Mouse (Mus musculus): ENCODE data around the gene Tspan11. TPM values are rescaled to one million over a fixed set of nuclear protein-coding genes. Genes with fewer than 3 reads are reported as not detected.

The Tspan11 gene
- polyA plus RNA-seq (2015; fragmentation: Nextera tagmentation; extraction: Ambion mirVana), result 2.6 and 3.2 TPM in 2 replicates

- peaks cover 4% of the 10 kb centered on the region for H3K27me3 ChIP-seq (ENCODE audit: control insufficient read depth, insufficient read depth, low read length)
- no peak within 1 kb of the TSS for H3K27ac ChIP-seq (ENCODE audit: low read length)
- no peaks in the 10 kb centered on the region for H3K36me3 ChIP-seq (ENCODE audit: control insufficient read depth, insufficient read depth)
- peak; percentile 49; the same call in 1 of the 2 replicates for ATAC-seq (replicated peaks; ENCODE audit: extremely low read depth, insufficient read depth, low FRiP score)
- 4% methylated on average over 36 of the region's 36 CpGs for WGBS
- H3K4me1 ChIP-seq (ENCODE audit: control insufficient read depth, insufficient read depth, low read length), result peaks cover 7% of the 10 kb centered on the region
- peak within 1 kb of the TSS; percentile 69 for H3K9ac ChIP-seq (ENCODE audit: low read length)
- H3K9me3 ChIP-seq (replicated peaks; ENCODE audit: control insufficient read depth, low read length), result no peaks in the 10 kb centered on the region
- H3K4me3 ChIP-seq (ENCODE audit: low read length), result peak within 1 kb of the TSS; percentile 53
- H3K4me2 ChIP-seq (ENCODE audit: low read depth, low read length), result peak within 1 kb of the TSS; percentile 75
Observed at GRCm38 (mm10) chr6:127887511-127888421, at the start of gene Tspan11. Tspan11 (plus strand) TSS chr6:127887589.

GRCm38 (mm10) chr6:127837910-127838309, 49.5 kb upstream of the Tspan11 start:
- H3K9ac ChIP-seq (ENCODE audit: low read length), result no peak overlapping the region
- no peak overlapping the region for H3K4me3 ChIP-seq (ENCODE audit: low read length)
- no peaks in the 10 kb centered on the region for H3K4me1 ChIP-seq (ENCODE audit: control insufficient read depth, insufficient read depth, low read length)
- no peaks in the 10 kb centered on the region for H3K27me3 ChIP-seq (ENCODE audit: control insufficient read depth, insufficient read depth, low read length)
- no peak for ATAC-seq (replicated peaks; ENCODE audit: extremely low read depth, insufficient read depth, low FRiP score)
- WGBS, result 90% methylated on average over 4 of the region's 4 CpGs
- H3K27ac ChIP-seq (ENCODE audit: low read length), result no peak overlapping the region
- H3K4me2 ChIP-seq (ENCODE audit: low read depth, low read length), result no peak overlapping the region
- no peaks in the 10 kb centered on the region for H3K36me3 ChIP-seq (ENCODE audit: control insufficient read depth, insufficient read depth)
- no peaks in the 10 kb centered on the region for H3K9me3 ChIP-seq (replicated peaks; ENCODE audit: control insufficient read depth, low read length)

- Histone ChIP-seq H3K4me1 (ENCODE audit: control insufficient read depth, insufficient read depth, low read length) (no peaks in the 10 kb centered on the region), H3K27ac (ENCODE audit: low read length) (no peak overlapping the region), H3K27me3 (ENCODE audit: control insufficient read depth, insufficient read depth, low read length) (no peaks in the 10 kb centered on the region), H3K36me3 (ENCODE audit: control insufficient read depth, insufficient read depth) (no peaks in the 10 kb centered on the region), H3K4me3 (ENCODE audit: low read length) (no peak overlapping the region), H3K4me2 (ENCODE audit: low read depth, low read length) (no peak overlapping the region), H3K9me3 (replicated peaks; ENCODE audit: control insufficient read depth, low read length) (no peaks in the 10 kb centered on the region), H3K9ac (ENCODE audit: low read length) (no peak overlapping the region)
- no peak for ATAC-seq (replicated peaks; ENCODE audit: extremely low read depth, insufficient read depth, low FRiP score)
- 91% methylated on average over 2 of the region's 2 CpGs for WGBS
Observed at GRCm38 (mm10) chr6:127839538-127839937, 47.9 kb upstream of the Tspan11 start.

- Histone ChIP-seq H3K27ac (ENCODE audit: low read length) (no peak overlapping the region), H3K36me3 (ENCODE audit: control insufficient read depth, insufficient read depth) (no peaks in the 10 kb centered on the region), H3K4me1 (ENCODE audit: control insufficient read depth, insufficient read depth, low read length) (no peaks in the 10 kb centered on the region), H3K9ac (ENCODE audit: low read length) (no peak overlapping the region), H3K4me3 (ENCODE audit: low read length) (no peak overlapping the region), H3K9me3 (replicated peaks; ENCODE audit: control insufficient read depth, low read length) (no peaks in the 10 kb centered on the region), H3K27me3 (ENCODE audit: control insufficient read depth, insufficient read depth, low read length) (no peaks in the 10 kb centered on the region), H3K4me2 (ENCODE audit: low read depth, low read length) (no peak overlapping the region)
- ATAC-seq (replicated peaks; ENCODE audit: extremely low read depth, insufficient read depth, low FRiP score), result no peak
- WGBS, result 72% methylated on average over 7 of the region's 7 CpGs
Observed at GRCm38 (mm10) chr6:127840171-127840570, 47.2 kb upstream of the Tspan11 start.

- H3K4me3 ChIP-seq (ENCODE audit: low read length), result no peak overlapping the region
- no peak overlapping the region for H3K27ac ChIP-seq (ENCODE audit: low read length)
- H3K4me2 ChIP-seq (ENCODE audit: low read depth, low read length), result no peak overlapping the region
- no peaks in the 10 kb centered on the region for H3K9me3 ChIP-seq (replicated peaks; ENCODE audit: control insufficient read depth, low read length)
- H3K27me3 ChIP-seq (ENCODE audit: control insufficient read depth, insufficient read depth, low read length), result no peaks in the 10 kb centered on the region
- no peak for ATAC-seq (replicated peaks; ENCODE audit: extremely low read depth, insufficient read depth, low FRiP score)
- H3K4me1 ChIP-seq (ENCODE audit: control insufficient read depth, insufficient read depth, low read length), result no peaks in the 10 kb centered on the region
- no peak overlapping the region for H3K9ac ChIP-seq (ENCODE audit: low read length)
- 50% methylated on average over 7 of the region's 7 CpGs for WGBS
- H3K36me3 ChIP-seq (ENCODE audit: control insufficient read depth, insufficient read depth), result no peaks in the 10 kb centered on the region
Observed at GRCm38 (mm10) chr6:127841326-127841725, 46.1 kb upstream of the Tspan11 start.

GRCm38 (mm10) chr6:127846521-127846920, 40.9 kb upstream of the Tspan11 start:
- Histone ChIP-seq H3K9ac (ENCODE audit: low read length) (no peak overlapping the region), H3K4me2 (ENCODE audit: low read depth, low read length) (no peak overlapping the region), H3K36me3 (ENCODE audit: control insufficient read depth, insufficient read depth) (no peaks in the 10 kb centered on the region), H3K4me1 (ENCODE audit: control insufficient read depth, insufficient read depth, low read length) (no peaks in the 10 kb centered on the region), H3K9me3 (replicated peaks; ENCODE audit: control insufficient read depth, low read length) (no peaks in the 10 kb centered on the region), H3K27ac (ENCODE audit: low read length) (no peak overlapping the region), H3K27me3 (ENCODE audit: control insufficient read depth, insufficient read depth, low read length) (0 out of 2 replicates have a peak, but pooled peaks cover 2% of the 10 kb centered on the region), H3K4me3 (ENCODE audit: low read length) (no peak overlapping the region)
- 62% methylated on average over 6 of the region's 6 CpGs for WGBS
- no peak for ATAC-seq (replicated peaks; ENCODE audit: extremely low read depth, insufficient read depth, low FRiP score)

GRCm38 (mm10) chr6:127849496-127849895, 37.9 kb upstream of the Tspan11 start:
- 57% methylated on average over 6 of the region's 6 CpGs for WGBS
- no peak overlapping the region for H3K27ac ChIP-seq (ENCODE audit: low read length)
- 0 out of 2 replicates have a peak, but pooled peaks cover 2% of the 10 kb centered on the region for H3K27me3 ChIP-seq (ENCODE audit: control insufficient read depth, insufficient read depth, low read length)
- no peak overlapping the region for H3K9ac ChIP-seq (ENCODE audit: low read length)
- H3K4me1 ChIP-seq (ENCODE audit: control insufficient read depth, insufficient read depth, low read length), result peaks cover 7% of the 10 kb centered on the region; the same call in 1 of the 2 replicates
- no peaks in the 10 kb centered on the region for H3K9me3 ChIP-seq (replicated peaks; ENCODE audit: control insufficient read depth, low read length)
- ATAC-seq (replicated peaks; ENCODE audit: extremely low read depth, insufficient read depth, low FRiP score), result no peak
- no peaks in the 10 kb centered on the region for H3K36me3 ChIP-seq (ENCODE audit: control insufficient read depth, insufficient read depth)
- H3K4me2 ChIP-seq (ENCODE audit: low read depth, low read length), result no peak overlapping the region
- H3K4me3 ChIP-seq (ENCODE audit: low read length), result no peak overlapping the region

GRCm38 (mm10) chr6:127851611-127852010, 35.8 kb upstream of the Tspan11 start:
- Histone ChIP-seq H3K9me3 (replicated peaks; ENCODE audit: control insufficient read depth, low read length) (no peaks in the 10 kb centered on the region), H3K9ac (ENCODE audit: low read length) (no peak overlapping the region), H3K27me3 (ENCODE audit: control insufficient read depth, insufficient read depth, low read length) (0 out of 2 replicates have a peak, but pooled peaks cover 2% of the 10 kb centered on the region), H3K4me2 (ENCODE audit: low read depth, low read length) (no peak overlapping the region), H3K4me1 (ENCODE audit: control insufficient read depth, insufficient read depth, low read length) (peaks cover 8% of the 10 kb centered on the region; the same call in 1 of the 2 replicates), H3K4me3 (ENCODE audit: low read length) (no peak overlapping the region), H3K27ac (ENCODE audit: low read length) (no peak overlapping the region), H3K36me3 (ENCODE audit: control insufficient read depth, insufficient read depth) (no peaks in the 10 kb centered on the region)
- no peak for ATAC-seq (replicated peaks; ENCODE audit: extremely low read depth, insufficient read depth, low FRiP score)
- 83% methylated on average over 4 of the region's 4 CpGs for WGBS

- WGBS, result 75% methylated on average over 7 of the region's 7 CpGs
- Histone ChIP-seq H3K9me3 (replicated peaks; ENCODE audit: control insufficient read depth, low read length) (no peaks in the 10 kb centered on the region), H3K4me2 (ENCODE audit: low read depth, low read length) (peak overlapping the region; percentile 41; the same call in 1 of the 2 replicates), H3K36me3 (ENCODE audit: control insufficient read depth, insufficient read depth) (no peaks in the 10 kb centered on the region), H3K4me1 (ENCODE audit: control insufficient read depth, insufficient read depth, low read length) (peaks cover 8% of the 10 kb centered on the region; the same call in 1 of the 2 replicates), H3K27me3 (ENCODE audit: control insufficient read depth, insufficient read depth, low read length) (0 out of 2 replicates have a peak, but pooled peaks cover 2% of the 10 kb centered on the region), H3K9ac (ENCODE audit: low read length) (no peak overlapping the region), H3K27ac (ENCODE audit: low read length) (no peak overlapping the region), H3K4me3 (ENCODE audit: low read length) (no peak overlapping the region)
- ATAC-seq (replicated peaks; ENCODE audit: extremely low read depth, insufficient read depth, low FRiP score), result no peak
Observed at GRCm38 (mm10) chr6:127853241-127853640, 34.1 kb upstream of the Tspan11 start.

Measured in heart, embryonic 16.5 days (tissue).